Mouse (Mus musculus): ENCODE measurements around the gene Tuba3b.

- TF ChIP-seq FLI1 (IDR thresholded peaks at IDR 0.05; ENCODE audit: low read length) = no peak
- TF ChIP-seq GATA1 (IDR thresholded peaks at IDR 0.05; ENCODE audit: borderline replicate concordance, low read length) = no peak
Measured at GRCm38 (mm10) chr6:145592531-145592998, 23.0 kb upstream of the Tuba3b start.

Measured in megakaryocyte, embryonic 14.5 days (primary cell).